Mouse (Mus musculus) spleen, adult 2 months (tissue): ENCODE results near the gene Pmvk.

Experiments used
- CTCF ChIP-seq: fragments of 200-500 bp; IDR thresholded peaks from 2 replicates; pipeline ENCODE4 v1.5.1; 2011; ENCODE audit warnings: mild to moderate bottlenecking, inconsistent platforms; ENCODE audit not compliant: insufficient read depth, insufficient read length, insufficient replicate concordance; ENCODE audit errors: extremely low read depth
- POLR2A ChIP-seq: fragments of 200-500 bp; IDR thresholded peaks from 2 replicates; pipeline ENCODE4 v1.6.1; 2011; ENCODE audit warnings: low read depth, low read length, inconsistent platforms

DNA sequence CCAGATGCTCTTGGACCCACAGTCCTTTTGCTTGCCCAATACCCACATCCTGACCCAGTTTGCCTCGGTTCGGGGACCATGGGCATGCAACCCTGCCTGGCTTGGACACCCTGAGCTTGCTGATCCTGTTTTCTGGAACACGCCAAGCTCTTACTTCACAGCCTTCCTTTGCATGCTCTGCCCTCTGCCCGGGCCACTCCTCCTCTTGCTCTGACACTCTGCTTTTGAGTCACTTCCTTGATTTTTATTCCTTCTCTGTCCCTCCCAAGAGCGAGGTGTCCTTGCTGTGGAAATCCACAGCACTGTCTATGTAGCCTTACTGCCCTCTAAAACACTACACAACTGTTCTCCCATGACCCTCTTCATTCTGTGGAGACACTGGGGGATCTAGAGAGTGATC lies 27.9 kb downstream of the Pmvk start:
- no peak for TF ChIP-seq CTCF
- no peak for TF ChIP-seq POLR2A
